Mouse (Mus musculus): ENCODE measurements around the gene Rpl36-ps4. TPM values are rescaled to one million over a fixed set of nuclear protein-coding genes. Genes with fewer than 3 reads are reported as not detected.

Rpl36-ps4 gene
- polyA plus RNA-seq (2011; ENCODE audit: insufficient read length, low read depth, missing spikeins), result not detected in 2 replicates

GRCm38 (mm10) chr17:87920677-87921076 lies at the start of gene Rpl36-ps4:
Gene Rpl36-ps4, plus strand, starts transcription at chr17:87920977.
- Histone ChIP-seq H3K4me3 (ENCODE audit: insufficient read depth, low read length) (no peak within 1 kb of the TSS), H3K27ac (ENCODE audit: insufficient read depth, low read length) (no peak within 1 kb of the TSS), H3K4me1 (ENCODE audit: control insufficient read depth, insufficient read depth, low read length) (no peaks in the 10 kb centered on the region)
- TF ChIP-seq CTCF (IDR thresholded peaks at IDR 0.05; ENCODE audit: borderline replicate concordance, insufficient read depth, low read length) (no peak), POLR2A (IDR thresholded peaks at IDR 0.05; ENCODE audit: low read depth, low read length) (no peak)

DNA sequence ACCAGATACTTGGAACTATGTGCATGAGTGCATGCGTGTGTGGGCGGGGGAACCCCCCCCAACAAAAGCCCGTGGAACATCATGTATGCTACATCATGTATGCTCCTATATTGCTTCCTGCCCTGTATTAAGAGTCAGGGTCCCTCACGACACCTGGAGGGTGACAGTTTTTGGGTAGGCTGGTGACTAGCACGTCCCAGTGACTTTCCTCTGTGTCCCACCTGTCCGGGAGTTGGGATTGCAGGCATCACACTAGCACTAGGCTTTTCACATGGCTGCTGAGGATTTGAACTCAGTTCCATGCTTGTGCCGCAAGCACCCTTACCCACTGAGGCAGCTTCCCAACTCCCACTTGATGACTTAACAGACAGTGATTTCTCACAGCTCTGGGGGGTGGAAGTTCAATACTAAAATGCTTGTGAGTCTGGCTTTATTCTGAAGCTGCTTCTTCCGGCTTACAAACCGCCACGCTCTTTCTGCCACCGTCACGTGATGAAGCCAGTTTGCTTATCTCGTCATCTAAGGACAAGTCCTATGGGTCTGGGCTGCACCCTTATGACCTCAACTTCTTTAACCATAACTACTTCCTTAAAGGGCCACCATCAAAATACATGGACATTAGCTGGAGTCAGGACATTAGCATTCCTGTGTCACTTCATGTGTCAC lies 49.2 kb upstream of the Rpl36-ps4 start:
- peaks cover 9% of the 10 kb centered on the region for H3K4me1 ChIP-seq (ENCODE audit: control insufficient read depth, insufficient read depth, low read length)
- no peak overlapping the region for H3K4me3 ChIP-seq (ENCODE audit: insufficient read depth, low read length)
- TF ChIP-seq POLR2A (IDR thresholded peaks at IDR 0.05; ENCODE audit: low read depth, low read length) (no peak), CTCF (IDR thresholded peaks at IDR 0.05; ENCODE audit: borderline replicate concordance, insufficient read depth, low read length) (no peak)
- H3K27ac ChIP-seq (ENCODE audit: insufficient read depth, low read length), result no peak overlapping the region

DNA sequence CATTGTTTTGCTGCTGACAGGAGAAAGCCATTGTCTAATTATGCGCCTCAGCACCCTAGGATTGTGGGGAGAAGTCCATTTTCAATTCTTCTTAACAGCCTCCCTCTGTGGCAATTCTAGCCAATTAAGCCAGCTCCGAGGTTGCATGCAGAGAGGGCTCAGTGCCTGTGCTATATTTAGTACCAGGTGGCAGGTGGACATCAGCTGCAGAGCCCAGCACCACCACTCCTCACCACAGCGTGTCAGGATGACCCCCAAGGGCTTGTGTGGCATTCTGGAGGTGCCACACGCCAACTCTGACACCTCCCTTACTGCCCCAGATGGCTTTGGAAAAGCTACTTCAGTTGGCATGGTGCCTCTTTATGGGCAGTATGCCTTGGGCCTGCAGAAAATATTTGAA lies 48.5 kb upstream of the Rpl36-ps4 start:
- Histone ChIP-seq H3K27ac (ENCODE audit: insufficient read depth, low read length) (no peak overlapping the region), H3K4me1 (ENCODE audit: control insufficient read depth, insufficient read depth, low read length) (peaks cover 9% of the 10 kb centered on the region), H3K4me3 (ENCODE audit: insufficient read depth, low read length) (no peak overlapping the region)
- no peak for TF ChIP-seq POLR2A (IDR thresholded peaks at IDR 0.05; ENCODE audit: low read depth, low read length)
- TF ChIP-seq CTCF (IDR thresholded peaks at IDR 0.05; ENCODE audit: borderline replicate concordance, insufficient read depth, low read length), result no peak

DNA sequence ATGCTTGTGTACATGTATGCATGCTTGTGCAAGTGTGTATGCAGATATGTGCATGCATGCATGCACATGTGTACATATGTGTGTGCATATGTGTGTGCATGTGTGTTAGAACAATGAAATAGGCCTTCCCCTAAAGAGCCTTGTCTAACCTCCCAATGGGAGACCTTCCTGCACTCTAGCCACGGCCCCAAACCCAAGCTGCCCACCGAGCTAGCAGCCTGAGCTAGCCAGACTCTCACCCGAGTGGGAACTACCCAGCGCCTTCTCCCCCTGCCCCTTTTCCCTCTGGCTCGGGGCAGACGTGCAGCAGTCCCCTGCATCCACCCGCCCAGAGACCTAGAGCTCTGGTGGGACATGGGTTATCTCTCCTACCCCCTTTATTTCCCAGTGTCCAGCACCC lies 47.3 kb upstream of the Rpl36-ps4 start:
- no peak overlapping the region for H3K27ac ChIP-seq (ENCODE audit: insufficient read depth, low read length)

GRCm38 (mm10) chr17:87873943-87874342 lies 46.8 kb upstream of the Rpl36-ps4 start:
- Histone ChIP-seq H3K4me1 (ENCODE audit: control insufficient read depth, insufficient read depth, low read length) (peaks cover 9% of the 10 kb centered on the region), H3K27ac (ENCODE audit: insufficient read depth, low read length) (no peak overlapping the region), H3K4me3 (ENCODE audit: insufficient read depth, low read length) (no peak overlapping the region)
- TF ChIP-seq CTCF (IDR thresholded peaks at IDR 0.05; ENCODE audit: borderline replicate concordance, insufficient read depth, low read length), result no peak
- no peak for TF ChIP-seq POLR2A (IDR thresholded peaks at IDR 0.05; ENCODE audit: low read depth, low read length)

More for the DNA sequence above, 47.3 kb upstream of the Rpl36-ps4 start:
- H3K4me3 ChIP-seq (ENCODE audit: insufficient read depth, low read length), result no peak overlapping the region
- TF ChIP-seq POLR2A (IDR thresholded peaks at IDR 0.05; ENCODE audit: low read depth, low read length), result no peak
- no peak for TF ChIP-seq CTCF (IDR thresholded peaks at IDR 0.05; ENCODE audit: borderline replicate concordance, insufficient read depth, low read length)
- H3K4me1 ChIP-seq (ENCODE audit: control insufficient read depth, insufficient read depth, low read length), result peaks cover 9% of the 10 kb centered on the region

DNA sequence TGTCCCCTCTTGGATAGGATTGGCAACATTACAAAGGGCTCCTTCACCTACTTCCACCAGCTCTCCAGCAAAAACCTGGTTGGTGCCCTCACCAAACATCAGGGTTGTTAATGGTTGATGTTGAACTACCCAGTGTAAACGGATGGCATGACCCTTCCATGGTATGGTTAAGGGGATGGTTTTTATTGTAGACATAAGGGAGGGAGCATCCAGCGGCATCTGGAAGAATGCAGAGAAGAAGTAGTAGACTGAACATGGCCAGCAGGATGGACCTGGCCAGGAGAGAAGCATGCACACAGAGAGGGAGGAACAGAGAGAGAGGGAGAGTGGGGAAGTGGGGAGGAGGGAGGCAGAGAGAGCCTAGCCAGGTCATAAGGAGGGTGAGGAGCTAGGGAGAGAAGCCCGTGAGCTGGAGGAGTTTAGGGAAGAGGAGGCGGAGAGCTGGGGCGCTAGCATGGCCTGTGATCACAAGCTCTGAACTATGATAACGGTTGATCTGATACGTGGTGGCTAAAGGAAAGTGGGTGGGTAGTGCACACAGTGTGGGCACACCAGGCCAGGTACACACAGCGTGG lies 45.3 kb upstream of the Rpl36-ps4 start:
- Histone ChIP-seq H3K27ac (ENCODE audit: insufficient read depth, low read length) (no peak overlapping the region), H3K4me3 (ENCODE audit: insufficient read depth, low read length) (no peak overlapping the region), H3K4me1 (ENCODE audit: control insufficient read depth, insufficient read depth, low read length) (peaks cover 9% of the 10 kb centered on the region)
- TF ChIP-seq CTCF (IDR thresholded peaks at IDR 0.05; ENCODE audit: borderline replicate concordance, insufficient read depth, low read length) (no peak), POLR2A (IDR thresholded peaks at IDR 0.05; ENCODE audit: low read depth, low read length) (no peak)

DNA sequence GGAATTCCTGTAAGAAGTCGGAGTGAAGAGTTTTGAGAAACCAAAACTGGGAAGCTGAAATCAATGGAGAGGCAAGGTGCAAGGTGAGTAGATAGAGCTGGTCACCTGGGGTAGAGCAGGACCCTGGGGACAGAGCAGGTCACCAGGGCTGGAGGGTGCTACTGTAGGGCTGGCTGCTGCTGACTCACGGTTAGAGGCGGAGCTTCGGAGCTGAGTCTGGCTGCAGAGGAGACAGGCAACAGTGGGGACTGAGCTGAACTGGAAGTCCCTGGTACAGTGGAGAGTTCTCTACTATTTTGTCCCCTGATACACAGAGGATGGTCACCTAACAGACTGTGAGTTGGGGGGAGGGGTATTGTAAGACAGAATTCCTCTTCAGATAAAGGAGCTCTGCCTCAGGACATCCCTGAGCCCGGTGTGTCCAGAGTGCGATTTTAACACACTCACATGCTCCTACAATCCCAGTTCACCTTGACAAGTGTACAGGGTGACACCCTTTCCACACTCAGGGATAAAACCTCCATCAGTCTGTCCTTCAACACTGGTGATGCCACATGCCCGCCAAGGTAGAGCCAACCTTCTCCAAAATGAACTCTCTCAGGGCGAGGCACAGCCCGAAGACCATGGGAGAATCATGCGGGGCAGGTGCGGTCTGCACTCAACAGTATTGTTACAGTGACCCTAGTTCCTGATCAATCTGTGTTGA lies 44.3 kb upstream of the Rpl36-ps4 start:
- Histone ChIP-seq H3K4me1 (ENCODE audit: control insufficient read depth, insufficient read depth, low read length) (peaks cover 9% of the 10 kb centered on the region), H3K4me3 (ENCODE audit: insufficient read depth, low read length) (no peak overlapping the region), H3K27ac (ENCODE audit: insufficient read depth, low read length) (no peak overlapping the region)
- TF ChIP-seq CTCF (IDR thresholded peaks at IDR 0.05; ENCODE audit: borderline replicate concordance, insufficient read depth, low read length) (no peak), POLR2A (IDR thresholded peaks at IDR 0.05; ENCODE audit: low read depth, low read length) (no peak)

- H3K4me3 ChIP-seq (ENCODE audit: insufficient read depth, low read length), result no peak overlapping the region
- TF ChIP-seq CTCF (IDR thresholded peaks at IDR 0.05; ENCODE audit: borderline replicate concordance, insufficient read depth, low read length) (no peak), POLR2A (IDR thresholded peaks at IDR 0.05; ENCODE audit: low read depth, low read length) (no peak)
These were observed 43.3 kb upstream of the Rpl36-ps4 start for GRCm38 (mm10) chr17:87877207-87878073.

More at GRCm38 (mm10) chr17:87877207-87878073, 43.3 kb upstream of the Rpl36-ps4 start:
- Histone ChIP-seq H3K27ac (ENCODE audit: insufficient read depth, low read length) (no peak overlapping the region), H3K4me1 (ENCODE audit: control insufficient read depth, insufficient read depth, low read length) (peaks cover 4% of the 10 kb centered on the region)

All from embryonic fibroblast, embryonic 13.5 days (primary cell).